Comparison of ENCODE assay signal across 17 mouse cellular contexts in genomic region chr8:64786801-64787200, GRCm38 (mm10). TPM values are rescaled to one million over a fixed set of nuclear protein-coding genes. Genes with fewer than 3 reads are reported as not detected.
DNase-seq lines count a peak whose midpoint lies in the region; ATAC-seq lines count a peak whose summit lies in the region.
"Had no signal": no experiment of that assay in that cellular context is flagged by ENCODE, and none has a peak within 500 bp of the region (broad histone marks: within the 10 kb centered on the region; RNA-seq: fewer than 3 reads in every experiment).

No protein-coding gene starts in this region.

- intact Hi-C loops in heart, postnatal 25 days (cut with DNase I) = no loop called here

- DNase-seq in heart, adult 11 months = peak; percentile 28
- no peak for DNase-seq in heart, postnatal 25 days (ENCODE audit: low spot score)
- DNase-seq in ES-CJ7 (ENCODE audit: low read depth, low spot score) = peak; percentile 44
- DNase-seq in adrenal gland, adult 8-10 months = no peak
- DNase-seq in ovary, postnatal 36 days (ENCODE audit: low spot score) = no peak
- no peak for DNase-seq in thymus, postnatal 0 days (ENCODE audit: low spot score)
- DNase-seq: adrenal gland, postnatal 25 days; cerebellum, adult 18-20 months; cerebellum, postnatal 10 days; forebrain, postnatal 0 days; gastrocnemius, postnatal 25 days; heart, adult 18-20 months; heart, postnatal 10 days had no signal

- ATAC-seq in granulocyte monocyte progenitor cell, adult 5-6 weeks (replicated peaks; ENCODE audit: poor library complexity, severe bottlenecking) = 0 out of 2 replicates have a peak, but pooled peaks have one; percentile 47
- ATAC-seq: activated CD4-positive, CD25-positive, alpha-beta regulatory T cell, adult 4 months; forebrain, embryonic 13.5 days; forebrain, postnatal 0 days; hindbrain, postnatal 0 days had no signal

RNA-seq across cellular contexts. Expression of gene Msmo1, which starts 53.2 kb away (rescaled TPM):
- total RNA-seq in heart, postnatal 25 days (2021) = 1 to 10 TPM; 6.1 to 8.9 TPM
- total RNA-seq in granulocyte monocyte progenitor cell, adult 5-6 weeks (2014; fragmentation: Nextera tagmentation) = 14.6 and 18.3 TPM in 2 replicates
- total RNA-seq in granulocyte monocyte progenitor cell, adult 5-6 weeks (2017) = 35.1 and 50.0 TPM in 2 replicates
- 100 to 1,000 TPM; 191 to 284 (median 277) TPM for total RNA-seq in adrenal gland, adult 8-10 months (2022)
- polyA plus RNA-seq in thymus, postnatal 0 days (2015; fragmentation: Nextera tagmentation; extraction: Ambion mirVana) = 58.5 and 62.0 TPM in 2 replicates

Comparison
In these comparisons a context has a peak if more than half of its experiments do, and no peak if none do; other contexts are left out.
1. DNase-seq: peak in heart, adult 11 months (single experiment) and ES-CJ7 (single experiment); none in heart, postnatal 25 days (single experiment), adrenal gland, adult 8-10 months (single experiment), ovary, postnatal 36 days (single experiment) and thymus, postnatal 0 days (single experiment).